Mouse (Mus musculus) bone marrow, adult 2 months (tissue): Measurements from ENCODE around the gene Slc47a1.

Experiments
- CTCF ChIP-seq: fragments of 200-500 bp; IDR thresholded peaks from 2 replicates; pipeline ENCODE4 v1.5.1; 2011; ENCODE audit warnings: low read length, control low read depth; ENCODE audit not compliant: control insufficient read depth, insufficient read depth
- POLR2A ChIP-seq: fragments of 200-500 bp; IDR thresholded peaks from 2 replicates; pipeline ENCODE4 v1.6.1; 2011; ENCODE audit warnings: low read depth, mild to moderate bottlenecking, control low read depth, low read length, borderline replicate concordance; ENCODE audit not compliant: control insufficient read depth

GRCm38 (mm10) chr11:61356600-61356999 is 21.5 kb downstream of the Slc47a1 start:
- TF ChIP-seq CTCF: no peak
- TF ChIP-seq POLR2A: no peak
